Mouse (Mus musculus): Measurements from ENCODE around the gene Rin3. TPM values are rescaled to one million over a fixed set of nuclear protein-coding genes. Genes with fewer than 3 reads are reported as not detected.

The Rin3 gene
- polyA plus RNA-seq, 1 experiment: 16.7 TPM

DNA sequence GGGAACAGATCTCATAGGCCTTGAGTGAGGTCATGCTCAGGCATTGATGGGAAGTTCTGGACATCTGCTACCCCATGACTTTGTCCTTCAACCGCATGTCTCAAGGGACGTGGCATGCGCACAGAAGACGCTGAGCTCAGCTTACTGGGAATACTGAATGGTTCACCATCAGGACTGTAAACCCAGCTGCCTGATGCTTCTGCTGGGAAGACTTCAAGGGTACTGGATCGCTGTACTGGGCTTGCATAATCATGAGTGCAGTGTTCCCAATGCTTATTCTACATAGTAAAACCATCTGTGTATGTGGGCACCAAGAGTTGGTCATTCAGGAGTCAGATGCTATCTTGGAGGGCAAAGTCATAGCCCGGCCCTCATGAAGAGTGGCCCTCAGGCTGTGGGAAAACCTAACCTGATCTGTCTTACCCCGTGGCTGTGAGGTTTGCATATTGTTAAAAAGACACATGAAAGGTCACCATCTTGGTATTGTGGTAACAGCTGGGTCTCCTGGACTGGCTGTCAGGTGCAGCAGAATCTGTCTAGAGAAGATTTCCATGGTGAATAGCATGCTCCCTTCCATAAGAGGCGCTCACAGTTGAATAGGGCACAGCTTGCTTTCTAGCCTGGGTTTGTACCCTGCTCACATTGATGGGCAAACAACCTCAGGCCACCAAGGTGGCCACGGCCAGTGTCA, 83.4 kb downstream of the Rin3 start:
- no peaks in the 10 kb centered on the region for H3K27me3 ChIP-seq (ENCODE audit: control insufficient read depth, insufficient read depth, insufficient read length)
- peaks cover 19% of the 10 kb centered on the region for H3K36me3 ChIP-seq (ENCODE audit: control insufficient read depth, insufficient read depth)
- H3K79me2 ChIP-seq (ENCODE audit: control insufficient read depth, insufficient read depth): no peaks in the 10 kb centered on the region
- H3K4me3 ChIP-seq (ENCODE audit: insufficient read depth, poor library complexity, severe bottlenecking): no peak overlapping the region
- H3K79me3 ChIP-seq (ENCODE audit: low read depth): no peaks in the 10 kb centered on the region
- H3ac ChIP-seq (ENCODE audit: control insufficient read depth, insufficient read length, low read depth): no peak overlapping the region
- TF ChIP-seq FOSL1 (IDR thresholded peaks at IDR 0.05; ENCODE audit: insufficient read depth, low read length, poor library complexity, severe bottlenecking) (no peak), MYOG (IDR thresholded peaks at IDR 0.05; ENCODE audit: control insufficient read depth, extremely low read depth, insufficient read length) (no peak), MYOD1 (IDR thresholded peaks at IDR 0.05; ENCODE audit: control insufficient read depth, insufficient read length, low read depth) (no peak), MAX (IDR thresholded peaks at IDR 0.05) (no peak), USF1 (IDR thresholded peaks at IDR 0.05; ENCODE audit: low read depth) (no peak), CTCF (IDR thresholded peaks at IDR 0.05; ENCODE audit: control insufficient read depth, insufficient read depth, insufficient read length) (no peak), CEBPB (IDR thresholded peaks at IDR 0.05; ENCODE audit: low read depth) (no peak)

DNA sequence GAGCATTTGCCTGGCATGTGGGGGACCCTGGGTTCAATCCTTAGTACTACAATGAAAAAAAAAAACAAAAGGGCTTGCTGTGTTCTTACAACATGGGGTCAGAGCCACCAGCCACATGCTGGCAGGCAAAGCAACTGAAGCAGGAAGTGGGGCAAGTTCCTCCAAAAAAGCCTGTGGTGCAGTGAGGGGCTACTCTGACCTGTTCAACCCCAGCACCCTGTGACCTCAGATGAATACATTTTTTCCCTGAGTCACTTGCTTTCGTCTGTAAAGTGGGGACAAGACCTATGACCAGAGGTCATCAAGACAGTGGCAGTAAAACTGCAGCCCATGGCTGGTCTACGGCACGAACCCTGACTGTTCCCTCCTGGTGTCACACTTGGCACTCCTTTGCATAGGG, 84.2 kb downstream of the Rin3 start:
- Histone ChIP-seq H3K4me3 (ENCODE audit: insufficient read depth, poor library complexity, severe bottlenecking) (no peak overlapping the region), H3K27me3 (ENCODE audit: control insufficient read depth, insufficient read depth, insufficient read length) (no peaks in the 10 kb centered on the region), H3ac (ENCODE audit: control insufficient read depth, insufficient read length, low read depth) (no peak overlapping the region), H3K79me2 (ENCODE audit: control insufficient read depth, insufficient read depth) (no peaks in the 10 kb centered on the region), H3K79me3 (ENCODE audit: low read depth) (no peaks in the 10 kb centered on the region), H3K36me3 (ENCODE audit: control insufficient read depth, insufficient read depth) (peaks cover 13% of the 10 kb centered on the region)
- TF ChIP-seq MAX (IDR thresholded peaks at IDR 0.05) (no peak), CTCF (IDR thresholded peaks at IDR 0.05; ENCODE audit: control insufficient read depth, insufficient read depth, insufficient read length) (no peak), USF1 (IDR thresholded peaks at IDR 0.05; ENCODE audit: low read depth) (no peak), MYOG (IDR thresholded peaks at IDR 0.05; ENCODE audit: control insufficient read depth, extremely low read depth, insufficient read length) (no peak), FOSL1 (IDR thresholded peaks at IDR 0.05; ENCODE audit: insufficient read depth, low read length, poor library complexity, severe bottlenecking) (no peak), CEBPB (IDR thresholded peaks at IDR 0.05; ENCODE audit: low read depth) (no peak)

DNA sequence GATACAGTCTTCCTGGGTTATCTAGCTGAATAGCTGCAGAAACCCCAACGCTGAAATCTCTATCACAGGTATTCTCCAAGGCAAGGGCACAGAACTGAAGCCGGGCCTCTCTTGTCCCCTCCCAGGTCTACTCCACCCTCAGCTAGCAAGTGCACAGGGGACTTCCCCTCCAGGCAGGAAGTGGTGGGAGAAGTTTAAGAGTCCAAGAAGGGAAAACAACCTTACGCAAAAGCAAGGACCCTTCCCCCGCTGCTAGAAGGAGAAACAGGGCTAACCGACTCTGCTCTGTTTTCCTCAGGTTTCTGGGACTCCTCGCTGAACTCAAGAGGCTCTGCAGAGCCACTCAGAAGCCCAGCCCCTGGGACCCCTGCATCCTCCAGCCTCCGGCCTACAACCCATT, 85.2 kb downstream of the Rin3 start:
- Histone ChIP-seq H3K79me2 (ENCODE audit: control insufficient read depth, insufficient read depth) (no peaks in the 10 kb centered on the region), H3K27me3 (ENCODE audit: control insufficient read depth, insufficient read depth, insufficient read length) (no peaks in the 10 kb centered on the region), H3K4me3 (ENCODE audit: insufficient read depth, poor library complexity, severe bottlenecking) (no peak overlapping the region), H3K79me3 (ENCODE audit: low read depth) (no peaks in the 10 kb centered on the region), H3ac (ENCODE audit: control insufficient read depth, insufficient read length, low read depth) (no peak overlapping the region), H3K36me3 (ENCODE audit: control insufficient read depth, insufficient read depth) (peaks cover 12% of the 10 kb centered on the region)
- TF ChIP-seq USF1 (IDR thresholded peaks at IDR 0.05; ENCODE audit: low read depth) (no peak), MAX (IDR thresholded peaks at IDR 0.05) (no peak), FOSL1 (IDR thresholded peaks at IDR 0.05; ENCODE audit: insufficient read depth, low read length, poor library complexity, severe bottlenecking) (no peak), MYOG (IDR thresholded peaks at IDR 0.05; ENCODE audit: control insufficient read depth, extremely low read depth, insufficient read length) (no peak), CTCF (IDR thresholded peaks at IDR 0.05; ENCODE audit: control insufficient read depth, insufficient read depth, insufficient read length) (no peak), MYOD1 (IDR thresholded peaks at IDR 0.05; ENCODE audit: control insufficient read depth, insufficient read length, low read depth) (no peak), CEBPB (IDR thresholded peaks at IDR 0.05; ENCODE audit: low read depth) (no peak)

DNA sequence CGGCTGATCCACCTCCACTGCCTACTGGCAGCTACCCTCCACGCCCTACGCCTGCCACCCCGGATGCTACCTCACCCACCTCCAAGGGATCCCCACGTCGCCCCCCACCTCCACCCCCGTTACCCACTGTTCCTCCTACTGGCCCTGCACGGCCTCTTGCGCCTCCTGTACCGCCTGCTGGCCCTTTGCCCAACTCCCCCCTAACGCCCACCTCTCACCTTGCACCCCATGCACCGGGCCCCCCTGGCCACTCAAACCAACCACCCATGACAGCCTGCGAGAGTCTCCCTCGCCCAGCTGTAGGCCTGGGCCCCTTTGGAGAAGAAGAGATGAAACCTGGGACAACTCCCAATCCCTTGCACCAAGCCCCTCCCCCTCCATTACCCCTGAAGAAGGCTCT, 85.7 kb downstream of the Rin3 start:
- H3K79me3 ChIP-seq (ENCODE audit: low read depth): no peaks in the 10 kb centered on the region
- H3K79me2 ChIP-seq (ENCODE audit: control insufficient read depth, insufficient read depth): no peaks in the 10 kb centered on the region
- no peaks in the 10 kb centered on the region for H3K27me3 ChIP-seq (ENCODE audit: control insufficient read depth, insufficient read depth, insufficient read length)
- H3K4me3 ChIP-seq (ENCODE audit: insufficient read depth, poor library complexity, severe bottlenecking): no peak overlapping the region
- no peak for TF ChIP-seq CEBPB (IDR thresholded peaks at IDR 0.05; ENCODE audit: low read depth)
- no peak for TF ChIP-seq MAX (IDR thresholded peaks at IDR 0.05)
- TF ChIP-seq FOSL1 (IDR thresholded peaks at IDR 0.05; ENCODE audit: insufficient read depth, low read length, poor library complexity, severe bottlenecking): no peak
- TF ChIP-seq CTCF (IDR thresholded peaks at IDR 0.05; ENCODE audit: control insufficient read depth, insufficient read depth, insufficient read length): no peak
- no peak for TF ChIP-seq MYOG (IDR thresholded peaks at IDR 0.05; ENCODE audit: control insufficient read depth, extremely low read depth, insufficient read length)
- no peak overlapping the region for H3ac ChIP-seq (ENCODE audit: control insufficient read depth, insufficient read length, low read depth)
- peaks cover 7% of the 10 kb centered on the region for H3K36me3 ChIP-seq (ENCODE audit: control insufficient read depth, insufficient read depth)

DNA sequence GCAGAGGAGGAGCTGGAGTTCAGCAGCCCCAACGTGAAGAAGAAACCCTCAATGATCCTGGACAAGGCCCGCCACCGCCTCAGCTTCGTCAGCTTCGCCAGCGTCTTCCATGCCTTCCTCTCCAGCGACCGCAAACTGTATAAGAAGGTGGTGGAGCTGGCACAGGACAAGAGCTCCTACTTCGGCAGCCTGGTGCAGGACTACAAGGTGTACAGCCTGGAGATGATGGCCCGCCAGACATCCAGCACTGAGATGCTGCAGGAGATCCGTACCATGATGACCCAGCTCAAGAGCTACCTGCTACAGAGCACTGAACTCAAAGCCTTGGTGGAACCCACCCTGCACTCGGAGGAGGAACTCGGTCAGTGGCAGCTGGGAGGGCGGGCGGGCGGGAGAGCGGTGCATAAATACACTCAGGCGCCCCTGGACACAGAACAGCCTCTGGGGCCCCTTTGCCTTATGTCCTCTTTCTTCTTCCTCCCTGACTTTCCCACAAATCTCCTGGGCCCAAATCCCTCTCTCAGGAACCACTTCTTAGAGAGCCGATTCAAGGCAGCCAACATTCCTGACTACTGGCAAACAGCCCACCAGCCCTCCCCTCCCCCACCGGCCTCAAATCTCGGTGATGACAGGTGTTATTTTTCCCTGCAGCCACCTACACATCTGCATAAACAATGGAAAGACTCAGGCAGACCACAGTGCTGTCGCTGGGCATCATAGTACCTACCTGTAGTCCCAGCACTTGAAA, 86.8 kb downstream of the Rin3 start:
- no peak for TF ChIP-seq MYOG (IDR thresholded peaks at IDR 0.05; ENCODE audit: control insufficient read depth, extremely low read depth, insufficient read length)
- no peak for TF ChIP-seq USF1 (IDR thresholded peaks at IDR 0.05; ENCODE audit: low read depth)
- TF ChIP-seq MYOD1 (IDR thresholded peaks at IDR 0.05; ENCODE audit: control insufficient read depth, insufficient read length, low read depth): no peak
- TF ChIP-seq MAX (IDR thresholded peaks at IDR 0.05): no peak
- no peak for TF ChIP-seq CTCF (IDR thresholded peaks at IDR 0.05; ENCODE audit: control insufficient read depth, insufficient read depth, insufficient read length)
- TF ChIP-seq FOSL1 (IDR thresholded peaks at IDR 0.05; ENCODE audit: insufficient read depth, low read length, poor library complexity, severe bottlenecking): no peak
- TF ChIP-seq CEBPB (IDR thresholded peaks at IDR 0.05; ENCODE audit: low read depth): no peak
- no peak overlapping the region for H3K4me3 ChIP-seq (ENCODE audit: insufficient read depth, poor library complexity, severe bottlenecking)
- peaks cover 4% of the 10 kb centered on the region for H3K36me3 ChIP-seq (ENCODE audit: control insufficient read depth, insufficient read depth)
- no peak overlapping the region for H3ac ChIP-seq (ENCODE audit: control insufficient read depth, insufficient read length, low read depth)
- no peaks in the 10 kb centered on the region for H3K79me2 ChIP-seq (ENCODE audit: control insufficient read depth, insufficient read depth)
- no peaks in the 10 kb centered on the region for H3K79me3 ChIP-seq (ENCODE audit: low read depth)
- H3K27me3 ChIP-seq (ENCODE audit: control insufficient read depth, insufficient read depth, insufficient read length): no peaks in the 10 kb centered on the region
